Mouse (Mus musculus) layer of hippocampus, postnatal 10 days (tissue): ENCODE measurements at regions not wholly inside any gene's neighbourhood (a gene's known extent, or its start where the extent isn't known, plus 50 kb on each side); places are given as distances from the start of the nearest gene placed in this dataset.

Source experiments
- DNase-seq, 2 experiments: peaks; one replicate each; pipeline ENCODE4 v3.0.0; 2021; ENCODE audit warnings: low spot score in 2 of 2

DNA sequence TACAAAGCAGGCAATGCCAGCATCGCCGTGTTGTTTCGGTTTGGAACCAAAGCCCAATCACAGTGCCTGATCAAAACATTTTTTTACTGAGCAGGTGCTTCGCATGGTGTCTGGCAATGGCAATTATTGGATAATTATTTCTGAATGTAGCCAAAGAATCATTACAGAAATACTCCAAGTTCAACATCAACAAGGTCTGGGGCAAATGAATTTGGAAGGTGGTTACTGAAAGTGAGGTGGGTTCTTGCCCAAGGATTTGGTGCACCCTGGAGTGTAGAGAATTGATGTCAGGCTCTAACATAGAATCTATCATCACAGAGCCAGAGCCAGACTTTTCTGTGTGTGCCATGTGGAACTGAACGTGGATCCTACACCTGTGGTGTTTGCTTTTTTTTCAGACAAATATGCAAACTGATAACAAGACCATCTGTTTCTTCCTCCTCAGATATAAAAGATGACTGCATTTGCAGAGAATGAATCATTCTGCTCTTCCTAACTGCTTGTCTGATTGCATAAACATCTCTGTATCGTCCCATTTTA is 2240.9 kb upstream of the Gm7489 start:
- DNase-seq = peak; percentile 12 to 35

DNA sequence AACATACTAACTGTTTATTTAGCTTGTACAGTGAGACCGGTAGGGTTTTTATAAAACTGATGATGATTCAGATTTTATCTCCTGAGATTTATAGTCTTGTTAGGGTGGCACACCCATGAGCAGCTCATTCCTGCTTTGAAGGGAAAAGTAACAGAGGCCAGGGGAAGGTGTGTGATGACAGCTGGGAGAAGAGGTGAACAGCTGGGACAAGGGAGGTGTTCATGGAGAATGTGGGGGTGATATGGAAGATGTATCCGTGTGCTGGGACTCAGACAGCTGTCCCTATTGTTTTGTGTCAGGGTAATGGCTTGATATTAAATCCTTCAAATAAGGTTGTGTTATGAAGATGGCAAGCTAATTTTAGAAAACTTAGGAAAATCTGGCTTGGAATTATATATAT is 2238.4 kb upstream of the Gm7489 start:
- no peak for DNase-seq

DNA sequence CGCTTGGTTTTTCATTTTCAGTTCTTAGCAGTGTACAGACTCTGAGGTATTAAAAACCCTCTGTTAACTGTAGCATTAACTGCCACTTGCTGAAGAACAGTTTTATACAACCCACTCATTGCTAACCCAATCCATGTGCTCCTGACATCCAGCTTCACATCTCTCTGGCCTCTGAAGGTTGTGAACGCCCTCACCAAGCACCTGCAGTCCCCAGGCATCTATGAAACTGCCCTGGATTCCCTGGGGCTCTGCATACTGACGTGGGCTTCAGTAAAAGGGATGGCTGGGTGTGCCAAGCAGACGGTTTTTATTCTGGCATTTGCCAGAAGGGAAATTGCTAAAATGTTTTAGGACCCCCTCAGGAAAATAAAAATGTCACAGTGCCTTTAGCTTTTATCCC is 2232.2 kb upstream of the Gm7489 start:
- DNase-seq = no peak

DNA sequence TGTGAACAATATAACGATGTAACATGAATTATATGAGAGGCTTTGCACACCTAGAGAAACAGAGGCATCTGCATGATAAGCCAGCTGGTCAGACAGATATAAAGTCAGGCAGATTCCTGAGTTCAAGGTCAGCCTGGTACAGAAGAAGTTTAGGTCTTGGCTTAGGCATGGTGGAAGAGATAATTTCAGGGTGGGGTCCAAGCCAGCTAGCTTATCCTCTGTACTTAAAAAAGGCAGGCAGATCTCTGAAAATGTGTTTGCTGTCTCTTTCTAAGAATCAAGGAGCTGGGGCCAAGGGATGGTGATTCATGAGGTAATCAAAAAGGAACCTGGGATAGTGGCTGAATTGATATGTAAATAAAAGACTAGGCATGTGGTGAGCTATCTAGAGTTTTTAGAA is 2227.1 kb upstream of the Gm7489 start:
- no peak for DNase-seq

DNA sequence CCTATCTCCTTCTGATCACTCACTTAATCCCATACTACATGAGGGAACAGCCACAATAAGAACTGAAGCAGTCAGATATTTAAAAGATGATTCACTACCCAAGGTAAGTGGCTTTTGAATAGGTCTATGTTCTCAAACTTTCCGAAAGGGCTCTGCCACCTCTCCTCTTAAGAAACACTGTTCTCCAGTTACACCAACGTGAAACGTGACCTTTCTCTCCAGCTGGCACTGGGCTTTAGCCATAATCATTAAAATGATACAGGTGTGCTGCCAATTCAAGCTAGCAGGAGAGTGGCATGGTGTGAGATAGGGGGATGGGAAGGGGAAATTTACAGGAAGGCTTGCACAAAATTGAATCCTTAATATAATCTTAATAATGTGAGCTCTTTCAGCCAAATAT is 2216.4 kb upstream of the Gm7489 start:
- no peak for DNase-seq

DNA sequence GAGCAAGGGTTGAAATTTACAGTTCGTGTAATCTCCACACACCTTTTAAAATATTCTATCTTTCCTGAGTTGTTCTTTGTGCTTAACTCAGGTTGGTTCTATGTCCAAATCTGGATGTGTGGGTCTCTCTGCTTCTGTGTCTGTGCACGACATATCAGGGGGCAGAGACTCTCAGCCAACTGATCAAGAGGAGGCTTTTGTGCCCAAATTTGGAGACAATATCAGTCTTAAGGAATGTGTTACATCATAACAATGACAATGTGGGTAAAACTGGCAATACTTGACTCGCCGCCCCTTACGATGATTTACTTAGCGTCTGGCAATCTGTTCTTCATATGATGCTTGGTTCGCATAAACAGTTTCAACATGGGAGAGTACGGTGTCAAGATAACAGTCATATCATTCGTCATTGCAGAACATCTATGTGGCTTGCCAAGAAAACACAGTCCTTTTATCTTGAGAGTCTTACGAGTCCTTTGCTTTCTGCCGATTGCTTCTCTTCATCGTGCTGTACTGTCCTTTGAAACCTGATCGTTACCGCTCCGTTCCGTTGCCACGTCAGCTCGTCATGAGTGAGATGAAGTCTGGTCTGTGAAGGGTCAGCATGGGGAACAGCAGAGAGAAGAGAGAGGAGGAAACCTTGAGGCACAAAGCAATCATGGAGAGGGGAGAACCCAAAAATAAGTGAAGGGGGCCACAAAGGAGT is 2212.9 kb upstream of the Gm7489 start:
- no peak for DNase-seq

DNA sequence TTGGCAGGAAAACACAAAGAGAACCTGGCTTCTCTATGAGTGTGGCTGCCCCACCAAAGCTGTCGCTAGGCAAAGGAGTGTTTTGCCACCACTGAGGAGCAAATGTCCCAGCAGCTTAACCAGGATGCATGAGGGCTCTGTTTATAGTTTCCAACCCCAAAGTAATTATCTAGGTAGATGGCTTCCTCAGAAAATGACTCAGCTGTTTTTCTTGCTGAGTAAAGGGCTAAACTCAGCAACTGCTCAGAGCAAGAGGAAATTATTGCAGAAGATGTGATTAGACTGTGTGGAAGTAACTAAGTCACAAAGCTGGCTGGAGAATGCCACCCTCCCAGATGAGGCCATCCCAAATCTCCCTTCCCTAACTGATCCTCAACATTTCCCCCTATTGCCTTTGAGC is 2211.2 kb upstream of the Gm7489 start:
- DNase-seq = no peak

DNA sequence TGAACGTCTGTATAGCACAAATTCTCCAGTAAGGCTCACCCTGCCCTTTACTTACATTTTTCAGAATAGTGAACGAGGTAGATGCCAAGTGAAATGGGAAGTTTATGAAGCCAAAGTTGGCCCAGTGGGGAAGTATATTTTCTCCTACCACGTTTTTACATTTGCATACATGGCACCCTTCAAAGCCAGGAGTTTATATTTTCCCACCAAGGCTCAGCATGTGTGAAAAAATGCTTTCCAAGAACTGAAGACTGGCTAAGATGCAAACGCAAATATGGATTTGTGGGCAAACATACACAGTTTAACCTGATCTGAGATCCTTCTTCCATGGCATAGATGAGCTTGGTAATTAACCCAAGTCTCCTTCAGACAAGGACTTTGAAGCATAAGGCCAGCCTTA is 2209.4 kb upstream of the Gm7489 start:
- no peak for DNase-seq

DNA sequence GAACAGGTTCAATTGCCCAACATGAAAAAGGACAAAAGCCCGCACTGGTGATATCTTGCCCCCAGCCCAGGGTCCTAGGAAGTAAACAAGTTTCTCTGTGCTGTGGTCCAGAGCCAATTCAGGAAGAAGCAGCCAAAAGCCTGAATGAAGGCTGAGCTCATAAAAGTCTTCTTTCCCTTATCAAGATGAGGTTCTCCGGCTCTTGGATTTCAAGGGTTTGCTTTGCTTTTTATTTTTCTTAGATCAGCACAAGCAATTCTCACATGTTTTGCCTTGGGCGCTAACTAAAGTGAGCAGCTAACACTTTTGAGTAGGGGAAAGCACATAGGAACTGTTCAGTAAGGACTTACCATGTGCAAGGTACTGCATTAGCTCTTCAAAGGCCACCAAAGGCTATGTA is 2208.0 kb upstream of the Gm7489 start:
- no peak for DNase-seq

DNA sequence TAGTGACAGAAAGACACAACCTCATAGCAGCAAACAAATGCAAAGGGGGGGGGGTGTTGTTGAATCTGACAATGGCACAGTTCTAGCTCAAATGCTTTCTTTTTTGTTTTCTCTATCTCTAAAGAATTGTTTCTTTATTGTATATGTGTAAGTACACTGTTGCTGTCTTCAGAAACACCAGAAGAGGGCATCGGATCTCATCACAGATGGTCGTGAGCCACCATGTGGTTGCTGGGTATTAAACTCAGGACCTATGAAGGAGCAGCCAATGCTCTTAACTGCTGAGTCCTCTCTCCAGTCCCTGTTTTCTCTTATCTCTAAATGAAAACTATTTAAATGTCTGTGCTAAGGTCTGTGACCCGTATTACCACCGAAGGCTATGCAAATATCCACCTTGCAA is 2207.4 kb upstream of the Gm7489 start:
- no peak for DNase-seq

DNA sequence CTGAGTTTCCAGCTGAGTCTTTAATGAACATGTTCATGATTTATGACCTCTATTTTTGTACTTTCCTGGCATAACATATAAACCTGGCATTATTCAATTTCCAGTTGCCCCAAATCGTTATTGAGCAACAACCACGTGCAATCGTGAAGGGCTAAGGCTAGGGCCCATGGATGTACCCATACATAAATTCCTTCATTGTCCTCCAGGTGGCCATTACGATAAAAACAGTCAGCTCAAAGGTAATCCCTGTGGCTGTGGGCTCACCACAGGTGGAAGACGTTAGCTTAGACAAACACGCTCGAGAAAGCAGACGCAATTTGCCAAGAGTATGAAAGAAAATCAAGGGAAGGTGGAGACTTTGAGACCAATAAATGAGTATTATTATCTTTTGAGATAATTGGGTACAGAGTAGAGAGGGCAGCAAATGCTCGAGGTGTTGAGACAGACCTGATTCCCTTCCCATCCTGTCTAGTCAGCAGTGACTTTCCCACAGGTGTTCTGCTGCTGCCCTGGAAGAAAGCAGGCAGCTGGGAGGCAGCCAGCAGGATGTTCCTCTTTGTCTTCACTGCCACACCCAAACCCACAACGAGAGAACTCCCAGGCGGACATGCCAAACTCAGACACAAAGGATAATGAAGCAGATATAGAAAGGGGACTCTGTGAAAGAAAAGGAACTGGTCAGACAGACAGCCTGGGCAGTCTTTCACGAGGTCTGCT is 2205.4 kb upstream of the Gm7489 start:
- no peak for DNase-seq

DNA sequence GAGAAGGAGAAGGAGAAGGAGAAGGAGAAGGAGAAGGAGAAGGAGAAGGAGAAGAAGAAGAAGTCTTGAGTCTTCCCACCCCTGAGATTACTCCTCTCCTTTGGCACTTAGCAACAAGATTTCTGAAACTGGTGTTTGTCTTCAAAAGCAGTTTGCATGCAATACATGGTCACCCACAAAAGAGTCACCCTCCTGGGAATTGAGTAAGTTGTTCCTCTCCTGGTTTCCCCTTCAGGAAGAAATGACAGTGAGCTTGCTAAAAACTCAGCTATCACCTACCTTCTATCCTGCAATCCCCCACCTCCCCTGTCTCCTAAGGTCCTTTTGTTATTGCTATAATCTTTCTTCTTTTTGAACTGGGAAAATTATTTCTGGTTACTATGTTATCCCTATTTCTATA is 2204.2 kb upstream of the Gm7489 start:
- DNase-seq = no peak

DNA sequence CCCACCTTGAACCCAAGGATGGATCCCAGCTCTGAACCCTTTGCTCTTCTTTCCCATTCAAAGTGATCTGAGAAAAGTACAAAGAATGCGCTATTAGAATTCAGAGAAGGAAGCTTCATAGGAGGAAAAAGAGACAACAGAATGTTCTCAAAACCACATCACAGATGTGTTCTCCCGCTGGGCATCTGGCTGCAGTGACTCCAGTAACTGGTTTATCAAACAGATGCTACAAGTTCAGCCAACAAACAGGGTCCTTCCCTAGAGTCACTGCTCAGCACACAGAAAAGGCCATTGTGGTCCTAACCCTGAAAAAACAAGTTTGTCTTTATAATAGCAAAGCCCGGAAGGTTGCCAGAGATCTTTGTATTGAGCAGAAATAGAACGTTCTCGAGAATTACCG is 2203.5 kb upstream of the Gm7489 start:
- no peak for DNase-seq

DNA sequence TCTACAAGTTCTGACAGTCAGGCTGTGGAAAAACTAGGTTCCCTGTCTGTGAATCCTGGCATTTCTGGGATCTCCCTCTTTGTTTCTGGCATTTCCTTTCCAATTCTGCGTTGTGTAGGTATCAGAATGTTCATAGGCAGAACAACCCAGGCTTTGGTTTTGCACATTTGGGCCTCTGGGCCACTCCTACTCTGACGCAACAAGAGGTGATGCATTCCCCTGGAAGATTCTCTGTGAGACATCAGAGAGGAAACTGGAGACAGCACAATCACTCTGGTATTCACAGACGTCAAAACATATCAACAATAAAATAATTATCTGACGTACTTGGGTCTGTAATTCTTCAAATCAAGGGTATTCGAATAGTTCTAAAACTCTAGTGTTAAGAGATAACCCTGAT is 2202.4 kb upstream of the Gm7489 start:
- no peak for DNase-seq

DNA sequence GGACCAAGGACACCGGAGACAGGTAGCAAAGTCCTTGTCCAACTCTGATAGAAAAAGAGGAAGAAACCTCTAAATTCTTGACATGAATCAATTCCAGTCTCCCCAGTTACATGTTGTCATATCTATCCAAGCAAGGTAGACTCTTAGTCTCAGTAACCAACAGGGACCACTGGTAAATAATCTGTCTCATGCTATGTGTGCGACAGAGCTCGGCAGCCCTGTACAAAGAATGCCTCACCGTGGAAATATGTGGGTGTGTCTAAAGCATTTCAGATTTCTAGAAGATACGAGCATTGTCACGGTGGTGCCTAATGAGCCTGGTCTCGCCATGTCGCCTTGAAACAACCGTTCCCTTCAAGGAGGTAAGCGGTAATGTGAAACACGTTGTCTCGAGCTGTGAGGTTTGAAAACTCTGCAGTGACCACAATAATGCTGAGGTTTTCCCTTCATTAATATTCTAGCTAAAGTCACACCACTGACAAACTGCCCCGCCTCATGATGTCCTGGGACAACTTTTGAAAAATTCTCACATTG is 2197.6 kb upstream of the Gm7489 start:
- DNase-seq = no peak

DNA sequence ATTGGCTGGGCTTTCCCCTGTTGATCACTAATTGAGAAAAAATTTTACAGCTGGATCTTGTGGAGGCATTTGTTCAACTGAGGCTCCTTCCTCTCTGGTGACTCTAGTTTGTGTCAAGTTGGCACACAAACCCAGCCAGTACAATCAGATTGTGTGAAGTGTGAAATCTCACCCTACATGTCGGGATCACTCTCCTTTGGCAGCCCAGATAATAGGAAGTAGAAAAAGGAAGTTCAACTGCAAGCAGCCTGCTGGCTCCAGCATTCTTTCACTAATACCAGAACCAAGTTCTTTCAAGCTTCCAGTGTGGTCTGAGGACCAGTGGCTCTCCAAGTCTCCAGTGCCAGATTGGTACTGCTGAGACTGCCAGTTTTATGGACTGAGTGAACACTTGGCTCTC is 2195.2 kb upstream of the Gm7489 start:
- DNase-seq = no peak

DNA sequence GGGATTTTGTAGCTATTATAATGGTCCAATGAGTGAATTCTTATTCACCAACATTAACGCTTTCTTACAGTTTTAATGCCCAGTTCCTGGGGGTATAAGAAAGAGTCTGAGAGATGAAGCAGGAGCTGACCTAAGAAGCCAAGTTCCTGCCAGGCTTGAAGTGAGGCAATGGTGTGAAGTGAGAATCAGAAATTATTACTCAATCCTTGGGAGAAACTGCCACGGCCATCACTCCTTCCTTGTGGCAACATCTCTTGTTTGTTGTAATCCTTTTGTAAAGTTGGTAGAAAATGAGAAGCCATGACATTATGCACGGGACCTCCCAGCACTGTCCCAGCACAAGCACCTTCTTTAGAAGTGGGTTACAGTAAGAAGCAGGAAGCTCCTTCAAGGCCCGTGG is 2192.0 kb upstream of the Gm7489 start:
- DNase-seq = no peak

DNA sequence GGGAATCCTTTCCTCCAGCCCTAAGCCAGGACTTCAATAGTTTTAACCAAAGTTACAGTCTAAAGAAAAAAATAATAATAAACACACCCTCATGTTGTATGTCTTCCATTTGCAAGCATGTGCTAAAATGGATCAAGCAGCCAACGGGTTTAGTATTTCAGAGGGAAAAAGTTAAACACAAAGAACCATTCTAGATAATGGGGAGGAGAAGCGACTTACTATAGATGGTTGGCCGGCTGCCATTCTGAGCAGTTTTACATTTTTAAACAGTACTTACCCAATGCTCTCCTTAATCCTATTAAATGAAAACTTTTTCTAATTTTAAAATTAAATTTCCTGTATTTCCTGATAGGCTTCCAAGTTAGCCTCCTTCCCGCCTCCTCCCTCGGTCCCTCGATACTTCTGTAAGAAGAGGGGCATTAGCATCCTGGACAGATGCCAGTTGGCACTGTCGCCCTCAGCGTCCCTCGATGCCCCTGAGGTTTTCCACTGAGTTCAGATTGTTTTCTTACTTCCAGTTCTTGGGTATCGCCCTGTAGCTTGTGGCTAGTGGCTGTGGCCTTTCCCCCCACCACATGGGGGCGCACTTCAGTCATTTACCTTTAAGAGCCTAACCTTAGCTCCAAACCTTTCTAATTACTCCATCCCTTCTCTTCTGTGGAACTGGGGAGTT is 2188.2 kb upstream of the Gm7489 start:
- peak; percentile 48 to 67 for DNase-seq

DNA sequence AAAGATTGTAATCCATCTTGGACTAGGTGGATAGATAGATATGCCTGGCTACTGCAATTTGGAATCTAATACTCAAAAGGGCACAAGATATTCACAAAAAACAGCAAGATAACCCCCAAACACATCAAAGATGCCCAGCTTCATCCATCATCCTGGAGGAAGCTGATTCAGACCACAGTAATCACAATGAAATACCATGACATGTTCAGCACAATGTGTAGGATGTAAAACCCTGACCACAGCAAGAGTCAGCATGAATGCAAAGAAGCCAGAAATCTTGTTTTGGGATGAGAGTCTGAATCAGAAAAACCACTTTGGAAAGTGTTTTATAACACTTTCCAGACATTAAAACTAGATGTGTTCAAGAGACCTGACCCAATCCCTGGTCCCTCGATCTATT is 2180.5 kb upstream of the Gm7489 start:
- DNase-seq = no peak

DNA sequence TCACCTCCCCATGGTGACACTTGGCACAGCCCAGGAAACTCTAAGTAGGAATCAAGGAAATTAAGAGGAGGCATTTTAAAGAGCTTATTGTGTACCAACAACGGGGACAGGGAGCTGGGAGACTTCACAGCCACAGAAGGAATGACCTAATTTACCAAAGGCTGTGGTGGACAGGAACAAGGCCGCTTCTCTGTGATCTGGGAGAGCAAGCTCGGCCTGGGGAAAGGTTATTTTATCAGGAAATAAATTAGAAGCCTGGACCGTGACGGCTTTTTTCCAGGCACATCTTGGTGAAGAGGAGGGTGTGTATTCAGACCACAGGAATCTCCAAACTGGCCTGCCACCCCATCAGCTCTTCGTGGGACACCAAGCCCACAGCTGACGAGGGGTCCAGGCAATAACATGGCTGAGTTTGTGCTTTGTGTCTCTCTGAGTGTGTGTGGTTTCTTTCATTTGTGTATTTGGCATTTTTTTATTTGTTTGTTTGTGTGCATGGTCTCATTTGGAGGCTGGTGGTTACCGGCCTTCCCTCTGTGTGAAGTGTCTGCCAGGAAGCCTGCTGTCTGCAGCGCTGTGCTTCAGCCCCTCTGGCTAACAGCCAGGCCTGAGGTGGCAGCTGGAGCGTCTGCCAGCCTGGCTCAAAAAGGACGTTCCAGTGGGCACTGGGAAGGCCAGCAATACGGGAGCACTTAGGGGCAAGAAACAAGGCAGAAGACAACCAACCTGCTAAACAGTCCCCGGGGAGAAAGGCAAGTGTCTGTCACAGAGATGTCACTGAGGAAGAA is 2174.6 kb upstream of the Gm7489 start:
- peak; percentile 73 to 82 for DNase-seq

DNA sequence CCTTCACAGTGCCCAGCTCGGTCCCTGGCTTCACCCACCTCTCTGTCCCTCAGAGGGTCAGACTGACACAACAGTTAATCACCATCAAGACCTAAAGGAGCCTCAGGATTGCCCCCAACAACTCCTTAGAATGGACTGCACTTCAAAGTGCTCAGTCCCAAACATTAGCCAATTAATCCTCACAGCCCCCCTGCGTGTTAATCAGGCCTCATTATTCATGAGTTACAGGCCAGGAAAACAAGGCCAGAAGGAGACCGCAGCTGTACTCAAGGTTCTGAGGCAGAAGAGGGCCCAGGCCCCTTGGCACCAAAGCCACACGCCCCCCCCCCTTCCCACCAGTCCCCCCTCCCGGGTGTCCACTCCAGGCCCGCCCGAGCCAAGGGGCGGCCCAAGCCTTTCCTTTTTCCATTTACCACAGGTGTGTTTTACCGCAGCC is 2163.8 kb upstream of the Gm7489 start:
- DNase-seq = no peak
